Mouse (Mus musculus) lung, postnatal 0 days (tissue): ENCODE measurements around the gene BC030867.

Source experiments
- CTCF ChIP-seq: IDR thresholded peaks from 2 replicates; pipeline ENCODE4 v1.5.1; 2016; ENCODE audit warnings: antibody characterized with exemption, mild to moderate bottlenecking
- EP300 ChIP-seq: IDR thresholded peaks from 2 replicates; pipeline ENCODE4 v1.6.1; 2016; ENCODE audit warnings: antibody characterized with exemption, mild to moderate bottlenecking, control low read depth

- no peak for TF ChIP-seq CTCF
- TF ChIP-seq EP300 = no peak
Measured at GRCm38 (mm10) chr11:102228191-102228545, 20.5 kb upstream of the BC030867 start.
